Mouse (Mus musculus) lung, embryonic 16.5 days (tissue): ENCODE data around the gene Gapvd1. TPM values are rescaled to one million over a fixed set of nuclear protein-coding genes. Genes with fewer than 3 reads are reported as not detected.

Experiments
- ATAC-seq: fragments of 200-750 bp; cut with Nextera tagmentation; 2 replicates; pipeline ENCODE4 v1.8.0; 2017; ENCODE audit warnings: low read depth, mild to moderate bottlenecking, moderate library complexity
- H3K27ac ChIP-seq: fragments of 300-500 bp; sonication (generic); 2 replicates; pipeline ENCODE4 v1.5.1; 2014; ENCODE audit warnings: mild to moderate bottlenecking, control low read depth, low read length
- H3K27me3 ChIP-seq: fragments of 300-500 bp; sonication (generic); 2 replicates; pipeline ENCODE4 v1.6.1; 2014; ENCODE audit warnings: low read depth, low read length, mixed read lengths; ENCODE audit not compliant: control insufficient read depth, insufficient read depth
- H3K36me3 ChIP-seq: fragments of 300-500 bp; sonication (generic); 2 replicates; pipeline ENCODE4 v1.6.1; 2014; ENCODE audit warnings: low read length; ENCODE audit not compliant: control insufficient read depth, insufficient read depth
- H3K4me1 ChIP-seq: fragments of 300-500 bp; sonication (generic); replicated peaks from 2 replicates; pipeline ENCODE4 v1.6.1; 2014; ENCODE audit warnings: low read length, mixed read lengths; ENCODE audit not compliant: control insufficient read depth, insufficient read depth
- H3K4me2 ChIP-seq: fragments of 300-500 bp; sonication (generic); 2 replicates; pipeline ENCODE4 v1.6.1; 2014; ENCODE audit warnings: low read depth, low read length, control low read depth
- H3K4me3 ChIP-seq: fragments of 300-500 bp; sonication (generic); 2 replicates; pipeline ENCODE4 v1.5.1; 2014; ENCODE audit warnings: mild to moderate bottlenecking, low read length, control low read depth
- H3K9ac ChIP-seq: fragments of 300-500 bp; sonication (generic); 2 replicates; pipeline ENCODE4 v1.6.1; 2014; ENCODE audit warnings: low read length, control low read depth
- H3K9me3 ChIP-seq: fragments of 300-500 bp; sonication (generic); 2 replicates; pipeline ENCODE4 v1.6.1; 2016; ENCODE audit warnings: low read length; ENCODE audit not compliant: control insufficient read depth
- WGBS: fragments of 180-500 bp; shearing (Covaris S2); extraction: QIAGEN DNeasy Blood & Tissue Kit; methylation state at CpG from one replicate; pipeline ENCODE4 v1.1.7; 2014; 5-methylcytosine and 5-hydroxymethylcytosine counted together
- polyA plus RNA-seq: library from polyadenylated mRNA; unstranded; fragments of >200 nt; fragmentation: Nextera tagmentation; extraction: Ambion mirVana; gene quantifications from 2 replicates; pipeline ENCODE4 v1.2.1, GENCODE M21; 2015

The Gapvd1 gene
- polyA plus RNA-seq, 1 experiment from 2014 or later = 78.3 TPM

- Histone ChIP-seq H3K9ac (no peak overlapping the region), H3K4me1 (no peaks in the 10 kb centered on the region), H3K27ac (no peak overlapping the region), H3K4me2 (no peak overlapping the region), H3K4me3 (no peak overlapping the region), H3K27me3 (no peaks in the 10 kb centered on the region), H3K9me3 (no peaks in the 10 kb centered on the region), H3K36me3 (peaks cover 17% of the 10 kb centered on the region)
- 87% methylated on average over 4 of the region's 4 CpGs for WGBS
- no peak for ATAC-seq
These were observed 77.1 kb downstream of the Gapvd1 start for GRCm38 (mm10) chr2:34677976-34678375.

GRCm38 (mm10) chr2:34677061-34677460, 78.0 kb downstream of the Gapvd1 start:
- H3K4me2 ChIP-seq = no peak overlapping the region
- no peak overlapping the region for H3K9ac ChIP-seq
- H3K27me3 ChIP-seq = no peaks in the 10 kb centered on the region
- H3K4me1 ChIP-seq = no peaks in the 10 kb centered on the region
- H3K36me3 ChIP-seq = peaks cover 17% of the 10 kb centered on the region
- no peak overlapping the region for H3K27ac ChIP-seq
- 93% methylated on average over 8 of the region's 8 CpGs for WGBS
- no peak overlapping the region for H3K4me3 ChIP-seq
- ATAC-seq = no peak
- H3K9me3 ChIP-seq = no peaks in the 10 kb centered on the region

- Histone ChIP-seq H3K4me3 (no peak overlapping the region), H3K9ac (no peak overlapping the region), H3K27ac (no peak overlapping the region), H3K27me3 (no peaks in the 10 kb centered on the region), H3K4me1 (peaks cover 5% of the 10 kb centered on the region), H3K4me2 (no peak overlapping the region), H3K36me3 (peaks cover 17% of the 10 kb centered on the region), H3K9me3 (no peaks in the 10 kb centered on the region)
- 0 out of 2 replicates have a peak, but pooled peaks have one; percentile 8 for ATAC-seq
- WGBS = 79% methylated on average over 11 of the region's 11 CpGs
These were observed 81.2 kb downstream of the Gapvd1 start for GRCm38 (mm10) chr2:34673846-34674245.

- ATAC-seq = peak; percentile 63
- Histone ChIP-seq H3K4me3 (peak overlapping the region; percentile 49), H3K27ac (peak overlapping the region; percentile 66), H3K9ac (peak overlapping the region; percentile 75), H3K36me3 (peaks cover 5% of the 10 kb centered on the region; the same call in 1 of the 2 replicates), H3K27me3 (no peaks in the 10 kb centered on the region), H3K4me2 (peak overlapping the region; percentile 91), H3K4me1 (peaks cover 5% of the 10 kb centered on the region), H3K9me3 (no peaks in the 10 kb centered on the region)
- WGBS = 16% methylated on average over 31 of the region's 31 CpGs
These were observed 83.5 kb downstream of the Gapvd1 start for GRCm38 (mm10) chr2:34671385-34672026.

- 0 out of 2 replicates have a peak, but pooled peaks have one; percentile 9 for ATAC-seq
- no peak overlapping the region for H3K4me3 ChIP-seq
- WGBS = 65% methylated on average over 6 of the region's 6 CpGs
These were observed 84.6 kb downstream of the Gapvd1 start for GRCm38 (mm10) chr2:34670470-34670869.

GRCm38 (mm10) chr2:34669203-34669746, 85.8 kb downstream of the Gapvd1 start:
- no peak overlapping the region for H3K27ac ChIP-seq

More at GRCm38 (mm10) chr2:34670470-34670869, 84.6 kb downstream of the Gapvd1 start:
- no peak overlapping the region for H3K9ac ChIP-seq
- peaks cover 5% of the 10 kb centered on the region for H3K4me1 ChIP-seq
- H3K9me3 ChIP-seq = no peaks in the 10 kb centered on the region
- no peak overlapping the region for H3K27ac ChIP-seq
- peaks cover under 1% of the 10 kb centered on the region; the same call in 1 of the 2 replicates for H3K36me3 ChIP-seq
- H3K4me2 ChIP-seq = no peak overlapping the region
- H3K27me3 ChIP-seq = no peaks in the 10 kb centered on the region

GRCm38 (mm10) chr2:34668440-34669191, 86.4 kb downstream of the Gapvd1 start:
- peaks cover 5% of the 10 kb centered on the region for H3K4me1 ChIP-seq
- ATAC-seq = no peak
- no peaks in the 10 kb centered on the region for H3K9me3 ChIP-seq
- no peak overlapping the region for H3K27ac ChIP-seq
- no peak overlapping the region for H3K4me2 ChIP-seq
- H3K4me3 ChIP-seq = no peak overlapping the region
- no peak overlapping the region for H3K9ac ChIP-seq
- H3K27me3 ChIP-seq = no peaks in the 10 kb centered on the region
- H3K36me3 ChIP-seq = no peaks in the 10 kb centered on the region
- WGBS = 25% methylated on average over 15 of the region's 17 CpGs

More at GRCm38 (mm10) chr2:34669203-34669746, 85.8 kb downstream of the Gapvd1 start:
- 0 out of 2 replicates have a peak, but pooled peaks have one; percentile 12 for ATAC-seq
- no peak overlapping the region for H3K9ac ChIP-seq
- H3K4me1 ChIP-seq = peaks cover 5% of the 10 kb centered on the region
- H3K36me3 ChIP-seq = no peaks in the 10 kb centered on the region
- no peak overlapping the region for H3K4me2 ChIP-seq
- no peak overlapping the region for H3K4me3 ChIP-seq
- H3K27me3 ChIP-seq = no peaks in the 10 kb centered on the region
- H3K9me3 ChIP-seq = no peaks in the 10 kb centered on the region
- WGBS = 35% methylated on average over 8 of the region's 8 CpGs

GRCm38 (mm10) chr2:34667820-34668219, 87.2 kb downstream of the Gapvd1 start:
- no peak for ATAC-seq
- 39% methylated on average over 10 of the region's 10 CpGs for WGBS
- H3K4me3 ChIP-seq = no peak overlapping the region
- no peaks in the 10 kb centered on the region for H3K27me3 ChIP-seq
- no peak overlapping the region for H3K27ac ChIP-seq
- no peaks in the 10 kb centered on the region for H3K9me3 ChIP-seq
- H3K4me1 ChIP-seq = peaks cover 5% of the 10 kb centered on the region
- no peak overlapping the region for H3K9ac ChIP-seq
- H3K4me2 ChIP-seq = no peak overlapping the region
- H3K36me3 ChIP-seq = no peaks in the 10 kb centered on the region

GRCm38 (mm10) chr2:34647410-34647809, 107.6 kb downstream of the Gapvd1 start:
- Histone ChIP-seq H3K27me3 (no peaks in the 10 kb centered on the region), H3K4me1 (peaks cover 8% of the 10 kb centered on the region), H3K4me2 (no peak overlapping the region), H3K4me3 (no peak overlapping the region), H3K9ac (no peak overlapping the region), H3K27ac (no peak overlapping the region), H3K36me3 (no peaks in the 10 kb centered on the region), H3K9me3 (no peaks in the 10 kb centered on the region)
- no peak for ATAC-seq
- WGBS = 66% methylated on average over 11 of the region's 11 CpGs
